Mouse (Mus musculus): ENCODE measurements around the gene Rgsl1.

DNA sequence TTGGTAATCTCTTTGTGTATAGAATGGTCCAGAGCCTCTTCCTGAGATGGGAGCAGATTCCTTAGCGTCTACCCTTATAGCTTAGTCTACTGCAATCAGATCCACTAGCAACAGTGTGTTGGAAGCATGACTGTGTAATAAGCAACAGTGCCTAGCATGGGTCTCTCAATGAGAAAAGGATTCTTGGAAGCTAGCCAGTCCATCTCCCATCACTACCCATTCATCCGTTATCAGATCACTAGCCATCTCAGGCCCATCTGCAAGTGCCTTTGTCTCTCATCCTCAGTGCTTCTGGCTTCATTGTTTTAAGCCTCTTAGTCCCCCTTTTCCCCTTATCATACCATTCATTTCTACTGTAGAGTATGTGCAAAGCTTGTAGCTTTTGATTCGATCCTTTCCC, 23.7 kb downstream of the Rgsl1 start:
- TF ChIP-seq POLR2A (IDR thresholded peaks at IDR 0.05; ENCODE audit: borderline replicate concordance, extremely low read depth, insufficient read depth, insufficient read length, poor library complexity, severe bottlenecking) = no peak
- TF ChIP-seq CTCF (IDR thresholded peaks at IDR 0.05; ENCODE audit: borderline replicate concordance, extremely low read depth, insufficient read depth, insufficient read length) = no peak
